Mouse (Mus musculus) kidney, adult 18-20 months (tissue): ENCODE measurements around the gene Celf1.

Experiments
- DNase-seq: peaks from one replicate; pipeline ENCODE4 v3.0.0; 2021

Celf1 gene

GRCm38 (mm10) chr2:91064211-91064610 is 124.0 kb downstream of the Celf1 start:
- DNase-seq, result no peak

- DNase-seq, result peak; percentile 53
Observed at GRCm38 (mm10) chr2:91065544-91065943, 125.4 kb downstream of the Celf1 start.

- DNase-seq, result no peak
Observed at GRCm38 (mm10) chr2:91066455-91066854, 126.3 kb downstream of the Celf1 start.

GRCm38 (mm10) chr2:91068162-91068871 is 128.1 kb downstream of the Celf1 start:
- no peak for DNase-seq

GRCm38 (mm10) chr2:91068872-91069165 is 128.6 kb downstream of the Celf1 start:
- DNase-seq, result no peak
